Mouse (Mus musculus) CD4-positive, CD25-positive, alpha-beta regulatory T cell, adult 4 months (primary cell): ENCODE measurements around the gene Ogdh. TPM values are rescaled to one million over a fixed set of nuclear protein-coding genes. Genes with fewer than 3 reads are reported as not detected.

ENCODE experiments used
- polyA plus RNA-seq, 2 experiments: library from polyadenylated mRNA; unstranded; fragments of 100-300 nt; shearing (Covaris generic); gene quantifications; one replicate each; pipeline ENCODE4 v1.2.1; 2017

The Ogdh gene
- polyA plus RNA-seq, 2 experiments from 2014 or later, result 146 to 237 TPM

Other genes starting within 250 kb of the Ogdh start
- gene Camk2b, start 225.3 kb upstream of the Ogdh start, polyA plus RNA-seq, result 10 to 100 TPM in 1 of 2 experiments, 1 to 10 TPM in 1; 4.2 to 19.3 TPM
- gene A730071L15Rik, start 91.6 kb upstream of the Ogdh start, polyA plus RNA-seq, result under 1 TPM in 1 of 2 experiments, not detected in 1; 0.56 TPM
- 10 to 100 TPM; 32.3 to 52.0 TPM for gene Nudcd3, start 91.2 kb upstream of the Ogdh start, polyA plus RNA-seq
- gene Npc1l1, start 61.5 kb upstream of the Ogdh start, polyA plus RNA-seq, result under 1 TPM; 0.07 to 0.13 TPM
- 100 to 1,000 TPM in 1 of 2 experiments, 10 to 100 TPM in 1; 90.0 to 123 TPM for gene Ddx56, start 23.9 kb upstream of the Ogdh start, polyA plus RNA-seq
- gene Tmed4, start 16.8 kb upstream of the Ogdh start, polyA plus RNA-seq, result 10 to 100 TPM; 76.3 to 100.0 TPM
- 10 to 100 TPM; 46.5 to 67.2 TPM for gene Zmiz2, start 97.4 kb downstream of the Ogdh start, polyA plus RNA-seq
- 1,000 to 10,000 TPM; 2,528 to 2,595 TPM for gene Ppia, start 123.8 kb downstream of the Ogdh start, polyA plus RNA-seq
- 100 to 1,000 TPM; 147 to 164 TPM for gene H2afv, start 152.8 kb downstream of the Ogdh start, polyA plus RNA-seq
- gene Purb, start 184.3 kb downstream of the Ogdh start, polyA plus RNA-seq, result 10 to 100 TPM; 22.2 to 22.3 TPM
- 100 to 1,000 TPM; 132 to 240 TPM for gene Myo1g, start 229.3 kb downstream of the Ogdh start, polyA plus RNA-seq